Mouse (Mus musculus): ENCODE data around the gene Wfdc11.

GRCm38 (mm10) chr2:164664851-164665250 is 9.0 kb downstream of the Wfdc11 start:
- TF ChIP-seq POLR2A (IDR thresholded peaks at IDR 0.05; ENCODE audit: control insufficient read depth, extremely low read depth, insufficient read depth, low read length, poor library complexity) = no peak
- TF ChIP-seq CTCF (IDR thresholded peaks at IDR 0.05; ENCODE audit: borderline replicate concordance, control insufficient read depth, extremely low read depth, insufficient read depth, low read length, poor library complexity) = no peak

All from thymus, adult 2 months (tissue).